Mouse (Mus musculus): Measurements from ENCODE around the gene Fam71b. TPM values are rescaled to one million over a fixed set of nuclear protein-coding genes. Genes with fewer than 3 reads are reported as not detected.
"Not testable (repeated sequence)": the region's sequence is repeated elsewhere in the genome, so short reads cannot be mapped to it uniquely, and the experiment has no call there.

The Fam71b gene
- total RNA-seq, 2 experiments from 2014 or later: not detected

DNA sequence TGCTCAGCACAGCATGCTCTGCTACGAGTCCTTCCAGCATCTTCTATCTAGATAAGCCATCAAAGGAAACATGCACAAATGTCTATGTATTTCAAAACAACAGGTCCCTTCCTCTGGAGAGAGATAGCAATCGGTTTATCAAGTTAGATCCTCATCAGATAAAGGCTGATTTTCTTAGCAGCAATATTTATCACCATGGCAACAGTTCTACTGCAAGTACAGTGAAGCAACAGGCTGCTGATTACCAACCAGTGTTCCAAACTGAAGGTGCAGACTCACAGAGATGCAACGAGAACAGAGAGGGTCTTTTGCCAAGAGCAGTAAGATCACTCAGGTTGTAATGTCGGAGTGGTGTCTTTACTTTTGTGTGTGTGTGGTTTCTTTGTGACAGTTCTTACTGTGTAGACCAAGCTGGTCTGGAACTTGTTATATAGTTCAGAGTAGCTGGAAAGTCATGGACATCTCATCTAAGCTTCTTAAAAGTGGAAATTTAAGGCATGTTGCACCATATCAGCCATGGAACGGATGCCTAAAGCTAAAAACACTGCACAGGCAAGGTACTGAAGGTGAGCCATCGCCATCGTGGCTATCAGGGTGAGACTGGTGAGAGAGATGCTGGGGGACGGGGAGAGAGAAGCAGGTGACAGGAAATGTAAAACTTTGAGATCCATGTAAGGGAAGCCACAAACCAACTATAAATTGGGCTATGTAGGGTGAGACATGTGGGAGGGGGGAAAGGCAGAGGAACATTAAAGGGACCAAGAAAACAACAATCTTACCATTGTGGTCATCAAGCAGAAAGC, 24.9 kb downstream of the Fam71b start:
- no peak for DNase-seq (ENCODE audit: extremely low spot score in 1 of 2, low spot score in 1 of 2)

DNA sequence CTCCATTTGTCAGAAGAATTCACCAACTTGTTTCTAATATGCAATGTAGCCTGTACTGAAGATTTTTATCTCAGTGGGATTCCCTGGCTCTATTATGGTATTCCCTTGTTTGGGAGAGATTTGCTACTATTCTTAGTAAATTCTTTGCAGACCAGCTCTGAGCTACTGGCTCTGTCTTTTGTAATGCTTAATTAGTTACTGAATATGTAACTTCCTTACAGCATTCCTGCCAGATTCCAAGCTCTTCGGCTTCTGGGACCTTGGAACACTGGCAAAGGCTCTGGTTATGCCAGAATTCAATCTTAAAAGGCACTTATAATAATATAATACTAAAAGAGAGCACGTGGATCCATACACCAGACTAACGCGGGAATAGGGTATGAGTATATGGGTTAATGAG, 31.8 kb downstream of the Fam71b start:
- DNase-seq (ENCODE audit: extremely low spot score in 1 of 2, low spot score in 1 of 2): not testable (repeated sequence)

DNA sequence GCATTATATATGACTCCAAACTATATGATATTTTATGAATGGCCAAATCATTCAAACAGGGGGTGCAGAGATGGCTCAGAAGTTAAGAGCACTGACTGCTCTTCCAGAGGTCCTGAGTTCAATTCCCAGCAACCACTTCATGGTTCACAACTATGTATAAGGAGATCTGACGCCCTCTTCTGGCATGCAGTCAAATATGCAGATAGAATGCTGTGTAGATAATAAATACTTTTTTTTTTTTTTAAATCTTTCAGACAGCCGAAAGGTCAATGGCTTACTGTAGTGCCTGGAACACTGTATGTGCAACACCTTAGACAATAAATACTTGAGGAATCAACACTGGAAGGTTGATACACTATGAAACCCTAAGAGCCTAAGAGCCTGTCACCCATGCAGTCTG, 33.8 kb downstream of the Fam71b start:
- no peak for DNase-seq (ENCODE audit: extremely low spot score in 1 of 2, low spot score in 1 of 2)

DNA sequence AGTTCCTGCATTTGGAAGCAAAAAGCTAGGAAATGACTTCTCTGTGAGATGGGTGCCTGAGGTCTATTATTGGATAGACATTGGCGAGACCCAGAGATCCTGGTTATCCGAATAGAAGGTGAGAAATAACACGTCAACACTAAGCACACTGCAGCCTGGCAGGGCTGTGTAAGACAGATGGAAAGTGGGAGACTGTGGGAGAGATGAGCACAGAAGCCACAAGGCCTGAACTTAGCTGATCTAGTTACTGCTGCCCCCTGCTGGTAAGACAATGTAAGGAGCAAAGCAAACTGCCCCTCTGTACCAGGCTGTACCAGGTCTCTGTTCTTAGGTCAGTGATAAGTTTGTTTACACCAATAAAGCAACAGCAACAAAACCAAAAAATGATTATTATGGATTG, 34.8 kb downstream of the Fam71b start:
- DNase-seq (ENCODE audit: extremely low spot score in 1 of 2, low spot score in 1 of 2): peak; percentile 60 to 86

DNA sequence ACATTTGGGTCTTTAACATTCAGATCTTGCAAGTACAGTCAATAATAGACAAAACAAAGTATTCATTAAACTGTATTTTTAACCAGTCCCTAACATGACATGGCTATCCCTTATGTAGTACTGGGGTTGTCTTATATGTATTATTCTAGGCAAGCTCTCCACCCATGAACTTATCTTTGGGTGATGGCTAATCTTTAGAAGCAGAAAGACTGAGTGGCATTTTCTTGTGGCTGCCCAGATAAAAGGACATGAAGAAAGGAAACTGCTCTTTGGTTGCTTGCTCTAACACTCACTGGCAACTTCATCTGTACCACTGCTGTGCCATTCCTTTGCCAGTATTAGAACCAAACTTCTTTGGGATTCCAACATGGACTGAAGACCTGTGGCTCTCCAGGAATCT, 39.0 kb downstream of the Fam71b start:
- no peak for DNase-seq (ENCODE audit: extremely low spot score in 1 of 2, low spot score in 1 of 2)

DNA sequence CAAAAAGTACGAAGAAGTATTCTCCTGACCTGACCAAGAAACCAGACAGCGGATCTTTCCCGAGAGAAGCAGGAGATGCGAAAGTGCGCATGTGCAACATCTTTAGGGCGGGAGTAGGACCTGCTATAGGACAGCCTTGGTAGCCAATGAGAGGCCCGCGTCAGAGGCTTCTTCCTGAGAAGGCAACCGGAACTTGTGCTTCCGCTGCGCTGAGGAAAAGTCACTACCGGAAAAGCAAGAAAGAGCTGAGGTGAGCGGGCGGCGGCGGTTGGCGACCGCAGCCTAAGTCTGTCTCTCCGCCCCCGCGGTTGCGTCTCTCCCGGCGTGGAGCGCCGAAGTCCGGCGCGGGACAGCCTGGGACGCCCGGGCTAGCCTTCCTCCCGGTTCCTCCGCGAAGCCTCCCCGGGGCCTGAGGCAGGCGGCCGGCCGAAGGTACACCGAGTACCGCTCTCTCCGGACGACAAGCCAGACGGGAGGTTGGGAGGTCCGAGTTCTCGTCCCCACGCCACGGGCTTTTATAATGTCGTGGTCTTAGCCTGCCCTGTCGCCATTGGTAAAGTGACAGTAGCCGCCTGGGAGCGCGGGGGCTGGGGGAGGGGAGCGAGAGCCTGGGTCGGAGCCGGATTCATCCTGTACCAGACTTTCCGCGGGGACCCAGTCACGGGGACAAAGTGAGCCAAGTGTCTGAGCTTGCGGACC, 40.5 kb downstream of the Fam71b start, which contains the start of gene Med7:
Gene Med7, plus strand, starts transcription at position 166 of the 699 bp plus-strand sequence.
- DNase-seq (ENCODE audit: extremely low spot score in 1 of 2, low spot score in 1 of 2): peak; percentile 73 to 78

DNA sequence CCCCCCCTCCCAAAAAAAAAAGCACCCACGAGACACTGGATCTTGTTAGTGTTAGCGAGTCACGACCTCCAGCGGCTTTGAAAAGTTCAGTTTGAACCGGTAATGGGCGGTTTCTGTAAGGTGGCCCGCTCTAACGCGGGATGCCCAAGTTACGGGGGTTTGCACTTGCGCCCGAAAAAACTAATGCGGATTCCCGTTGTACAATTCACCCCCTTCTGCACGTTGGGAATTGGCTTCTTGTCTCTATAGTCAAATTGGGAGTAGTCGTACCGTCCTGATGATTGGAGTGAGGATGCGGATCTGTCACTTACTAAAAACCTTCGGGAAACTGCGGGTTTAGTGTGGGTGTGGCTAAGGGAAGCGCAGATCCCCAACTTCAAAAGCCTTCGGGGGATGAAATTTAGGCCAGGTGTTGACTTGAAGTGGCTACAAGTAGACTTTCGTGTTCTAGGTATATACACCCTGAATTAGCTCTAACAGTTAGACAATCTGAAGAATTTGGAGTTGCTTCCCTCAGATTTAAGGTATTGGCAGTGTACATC, 41.2 kb downstream of the Fam71b start:
- DNase-seq (ENCODE audit: extremely low spot score in 1 of 2, low spot score in 1 of 2): no peak

DNA sequence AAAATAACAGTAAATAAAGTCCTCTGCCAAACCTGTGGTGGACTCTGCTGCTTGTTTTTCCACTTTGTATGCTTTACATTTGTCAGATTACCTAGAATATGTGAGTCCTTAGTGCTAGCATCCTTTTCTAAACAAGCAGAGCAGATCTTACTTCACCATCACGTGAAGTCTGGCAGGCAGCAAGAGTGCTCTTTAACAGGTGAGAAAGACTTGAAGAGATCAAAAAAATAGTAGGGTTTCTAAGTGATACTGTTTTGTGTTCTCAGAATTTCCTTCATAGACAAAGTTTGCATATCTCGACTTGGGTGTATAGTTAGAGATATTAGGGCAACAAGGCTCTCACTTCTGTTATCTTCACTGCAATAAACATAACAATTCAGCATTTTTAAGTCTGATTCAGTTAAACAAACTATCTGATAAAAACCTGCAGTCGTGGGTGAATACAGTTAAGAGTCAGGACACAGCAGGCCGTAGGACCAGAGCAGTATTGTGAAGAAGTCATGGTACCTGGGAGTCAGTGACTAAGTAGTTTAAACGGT, 42.7 kb downstream of the Fam71b start:
- no peak for DNase-seq (ENCODE audit: extremely low spot score in 1 of 2, low spot score in 1 of 2)

DNA sequence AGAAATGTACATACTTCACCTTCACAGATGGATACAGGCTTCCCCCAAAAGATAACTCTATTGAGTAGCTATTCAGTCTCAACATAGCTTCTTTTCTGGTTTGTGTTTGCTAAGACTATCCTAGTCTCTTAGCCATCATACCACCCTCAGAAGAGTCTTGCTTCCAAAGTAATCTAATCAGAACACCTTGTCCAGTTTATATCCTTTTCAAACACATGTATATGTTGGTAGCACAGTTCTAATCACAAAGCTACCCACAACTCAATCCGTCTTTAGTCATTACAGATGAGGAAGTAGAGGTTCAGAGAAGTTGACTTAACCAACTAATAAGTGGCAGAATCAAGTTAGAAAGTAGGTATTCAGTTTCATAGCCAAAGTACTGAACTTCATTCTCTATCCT, 45.4 kb downstream of the Fam71b start:
- no peak for DNase-seq (ENCODE audit: extremely low spot score in 1 of 2, low spot score in 1 of 2)

DNA sequence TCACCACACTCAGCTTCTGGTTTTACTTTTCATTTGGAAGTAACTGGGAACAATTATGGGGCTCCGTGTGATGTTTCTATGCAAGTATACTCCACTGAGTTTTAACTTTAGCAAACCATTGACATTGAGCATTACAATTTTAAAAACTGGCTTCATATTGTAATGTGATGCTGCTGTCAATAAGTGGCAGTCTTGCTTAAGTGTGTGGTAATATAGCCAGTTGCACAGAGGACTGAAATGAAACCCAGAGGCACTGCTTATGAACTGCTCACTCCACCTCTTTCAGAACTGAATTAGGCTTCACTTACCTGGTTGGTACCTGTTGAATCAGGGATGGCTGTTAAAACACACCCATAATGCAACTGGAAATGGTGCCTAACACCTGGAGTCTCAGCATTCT, 46.8 kb downstream of the Fam71b start:
- no peak for DNase-seq (ENCODE audit: extremely low spot score in 1 of 2, low spot score in 1 of 2)

DNA sequence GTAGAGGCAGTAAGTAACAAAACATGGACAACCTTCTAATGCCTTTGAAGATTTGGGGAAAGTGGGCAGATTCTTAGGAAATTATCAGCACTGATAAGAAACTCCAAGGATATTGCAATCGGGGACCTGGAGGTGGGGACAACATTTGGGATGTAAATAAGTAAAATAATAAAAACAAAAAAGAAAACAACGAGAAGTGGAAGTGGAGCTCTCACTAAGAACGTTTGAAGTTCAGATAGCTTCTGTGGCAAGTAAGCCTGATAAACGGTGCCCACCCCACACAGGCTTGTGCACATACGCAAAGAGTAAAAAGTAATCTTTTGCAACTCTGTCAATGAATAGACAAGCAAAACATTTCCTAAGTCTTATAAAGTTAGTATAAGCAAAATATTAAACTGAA, 47.6 kb downstream of the Fam71b start:
- no peak for DNase-seq (ENCODE audit: extremely low spot score in 1 of 2, low spot score in 1 of 2)

DNA sequence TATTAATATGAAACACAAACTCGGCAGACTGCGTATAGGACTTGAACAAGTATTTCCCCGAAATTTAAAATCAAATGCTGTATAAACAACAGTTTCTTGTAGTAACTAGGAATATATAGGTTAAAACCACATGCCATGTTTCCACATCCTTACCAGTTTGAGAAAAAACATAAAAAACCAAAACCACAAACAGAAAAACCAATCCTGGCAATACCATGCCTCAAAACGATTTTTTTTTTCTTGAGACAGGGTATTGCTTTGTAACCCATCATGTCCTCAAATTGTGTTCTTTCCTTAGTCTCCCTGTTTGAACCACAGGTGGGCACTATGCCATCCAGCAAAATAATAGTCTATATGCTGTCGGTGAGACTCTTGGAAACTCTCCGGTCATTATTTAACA, 49.8 kb downstream of the Fam71b start:
- DNase-seq (ENCODE audit: extremely low spot score in 1 of 2, low spot score in 1 of 2): no peak

DNA sequence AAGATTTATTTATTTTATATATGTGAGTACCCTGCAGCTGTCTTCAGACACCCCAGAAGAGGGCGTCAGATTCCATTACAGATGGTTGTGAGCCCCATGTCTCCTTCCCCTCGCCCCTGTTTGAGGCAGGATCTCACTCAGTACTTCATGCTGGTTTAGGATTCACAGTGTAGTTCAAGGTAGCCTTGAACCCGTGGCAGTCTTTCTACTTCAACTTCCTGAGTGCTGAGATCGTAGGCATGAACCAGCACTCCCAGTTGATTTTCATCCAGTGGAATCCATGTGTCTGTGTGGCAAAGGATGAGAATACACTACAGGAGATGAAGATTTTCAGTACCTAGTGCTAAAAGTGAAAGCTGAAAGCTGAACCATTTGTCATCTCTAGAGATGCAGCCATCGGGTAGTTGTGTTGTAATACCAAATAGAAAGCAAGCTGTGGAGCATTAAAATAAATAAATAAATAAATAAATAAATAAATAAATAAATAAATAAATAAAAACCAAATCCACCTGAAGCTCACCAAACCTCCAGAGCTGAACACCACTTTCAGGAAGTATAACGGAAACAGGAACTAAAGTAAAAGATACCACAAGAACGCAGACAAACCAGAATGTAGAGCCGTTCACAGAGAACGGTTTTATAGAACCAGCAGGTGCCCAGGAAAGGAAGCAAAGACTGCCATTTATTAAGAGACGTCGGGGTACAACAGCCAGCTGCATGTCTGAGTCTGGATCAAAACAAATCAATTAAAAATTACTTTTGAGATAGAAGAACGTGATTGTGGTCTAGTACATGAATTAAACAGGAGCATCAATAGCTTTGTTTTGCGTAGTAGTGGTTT, 51.5 kb downstream of the Fam71b start:
- no peak for DNase-seq (ENCODE audit: extremely low spot score in 1 of 2, low spot score in 1 of 2)

DNA sequence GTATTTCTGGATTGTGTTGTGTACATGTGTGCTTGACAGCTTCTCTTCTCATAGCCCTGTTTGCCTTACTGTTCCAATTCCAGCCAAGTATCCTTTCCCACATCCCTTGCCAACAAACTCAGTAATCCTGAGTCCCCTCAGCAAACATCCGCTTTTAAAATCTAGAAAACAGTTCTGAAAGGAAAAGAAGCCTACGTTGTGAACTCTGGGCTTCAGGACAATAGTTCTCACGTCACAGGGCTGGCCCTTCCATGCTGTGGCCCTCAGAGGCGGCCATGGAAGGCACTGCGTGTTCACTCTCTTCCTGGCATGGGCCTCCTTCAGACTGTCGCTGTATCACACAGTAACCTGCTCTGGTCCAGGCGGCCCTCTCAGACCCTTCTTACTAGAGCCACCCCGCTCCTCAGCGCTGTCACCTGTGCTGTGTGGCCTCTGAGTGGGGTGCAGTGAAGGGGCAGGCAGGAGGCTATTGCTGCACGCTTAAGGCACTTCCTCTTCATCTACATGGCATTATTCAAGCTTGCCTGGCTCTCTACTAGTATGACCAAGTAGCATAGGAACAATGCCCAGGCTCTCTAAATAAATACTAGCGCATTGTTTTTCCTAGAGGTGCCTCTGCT, 53.2 kb downstream of the Fam71b start:
- no peak for DNase-seq (ENCODE audit: extremely low spot score in 1 of 2, low spot score in 1 of 2)

DNA sequence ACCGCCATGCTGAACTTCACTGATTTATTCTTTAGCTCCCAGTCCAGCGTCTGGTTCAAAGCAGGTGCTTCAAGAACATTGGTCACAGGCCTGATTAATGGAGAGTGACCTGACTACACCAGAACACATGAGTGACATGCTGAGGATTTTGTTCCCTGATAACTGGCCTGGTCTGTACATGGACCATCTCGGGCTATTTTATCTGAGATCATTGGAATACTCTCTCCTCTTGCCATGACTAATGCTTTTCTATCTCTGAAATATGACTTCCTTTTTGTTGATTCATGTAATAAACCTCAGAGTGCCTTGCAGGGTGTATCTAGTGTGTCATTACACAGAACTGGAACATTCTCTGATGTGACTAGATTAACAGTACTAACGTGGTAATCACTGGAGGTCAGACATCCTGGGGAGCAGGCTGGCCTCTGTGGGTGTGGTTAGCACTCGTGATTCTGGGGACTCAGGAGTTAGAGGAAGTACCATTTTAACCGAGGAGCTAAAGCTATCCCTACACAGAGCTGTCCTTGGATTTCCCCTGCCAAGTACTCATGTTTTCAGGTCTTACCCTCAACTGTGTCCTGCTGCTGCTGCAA, 58.2 kb downstream of the Fam71b start, which contains the start of gene Havcr2:
Gene Havcr2, plus strand, starts transcription at position 483 of the 593 bp plus-strand sequence.
- DNase-seq (ENCODE audit: extremely low spot score in 1 of 2, low spot score in 1 of 2): no peak

Other genes with a start within 250 kb of the Fam71b start
- 1 to 10 TPM; 3.3 to 3.7 TPM for gene Nipal4, start 230.1 kb upstream of the Fam71b start, total RNA-seq (2021)
- gene Fndc9, start 161.0 kb upstream of the Fam71b start, total RNA-seq (2021): under 1 TPM; 0.71 to 0.77 TPM
- 100 to 1,000 TPM; 483 to 493 TPM for gene Cyfip2, start 83.7 kb upstream of the Fam71b start, total RNA-seq (2021)
- gene Itk, start 7.0 kb upstream of the Fam71b start, total RNA-seq (2021): under 1 TPM; 0.37 to 0.42 TPM
- 10 to 100 TPM; 32.7 to 34.8 TPM for gene Med7, start 40.4 kb downstream of the Fam71b start, total RNA-seq (2021)
- 1 to 10 TPM; 2.3 to 2.7 TPM for gene Havcr2, start 58.4 kb downstream of the Fam71b start, total RNA-seq (2021)
- not detected for gene Gm12169, start 127.7 kb downstream of the Fam71b start, total RNA-seq (2021)
- not detected for gene BC053393, start 175.0 kb downstream of the Fam71b start, total RNA-seq (2021)
- gene Dppa1, start 232.7 kb downstream of the Fam71b start, total RNA-seq (2021): not detected